Mouse (Mus musculus) Patski (cell line): Measurements from ENCODE around the gene Lrmda. TPM values are rescaled to one million over a fixed set of nuclear protein-coding genes. Genes with fewer than 3 reads are reported as not detected.

Source experiments
- ATAC-seq: fragments of 100-300 bp; one replicate; pipeline ENCODE4 v1.8.0; 2021
- CTCF ChIA-PET: fragments of 350-600 bp; sonication (Branson Sonifier 250); formaldehyde crosslinking; loops from one replicate; lab custom pipeline; 2022; ENCODE audit warnings: inconsistent platforms; lab: Charles Lee
- POLR2A ChIA-PET: fragments of 350-600 bp; sonication (Branson Sonifier 250); formaldehyde crosslinking; loops from one replicate; lab custom pipeline; 2022; ENCODE audit warnings: antibody characterized with exemption, inconsistent platforms; lab: Charles Lee
- DNase-seq: peaks from one replicate; pipeline ENCODE4 v3.0.0-alpha.2; 2011; ENCODE audit warnings: low read depth, low spot score
- H3K27me3 ChIP-seq: fragments of 371-371 bp; one replicate; pipeline ENCODE4 v1.5.1; 2021
- CTCF ChIP-seq: fragments of 100-300 bp; IDR thresholded peaks from one replicate; pipeline ENCODE4 v1.5.1; 2021
- in situ Hi-C: fragments of 300-500 bp; cut with MboI; formaldehyde crosslinking; loops from 3 replicates; pipeline ENCODE4 v1.11.1; 2018; ENCODE audit warnings: low pct_unique_long_range_greater_than_20kb, mixed read lengths
- polyA plus RNA-seq: library from polyadenylated mRNA; unstranded; gene quantifications from one replicate; pipeline ENCODE4 v1.2.3, GENCODE M21; 2021

The Lrmda gene
- polyA plus RNA-seq, 1 experiment from 2014 or later: 0.26 TPM

GRCm38 (mm10) chr14:22757493-22757892 is 738.0 kb downstream of the Lrmda start:
- in situ Hi-C loops: no loop called here
- DNase-seq (no peak), ATAC-seq (no peak)
- POLR2A ChIA-PET: no interaction called here
- H3K27me3 ChIP-seq: no peaks in the 10 kb centered on the region
- CTCF ChIA-PET: no interaction called here
- TF ChIP-seq CTCF: no peak

DNA sequence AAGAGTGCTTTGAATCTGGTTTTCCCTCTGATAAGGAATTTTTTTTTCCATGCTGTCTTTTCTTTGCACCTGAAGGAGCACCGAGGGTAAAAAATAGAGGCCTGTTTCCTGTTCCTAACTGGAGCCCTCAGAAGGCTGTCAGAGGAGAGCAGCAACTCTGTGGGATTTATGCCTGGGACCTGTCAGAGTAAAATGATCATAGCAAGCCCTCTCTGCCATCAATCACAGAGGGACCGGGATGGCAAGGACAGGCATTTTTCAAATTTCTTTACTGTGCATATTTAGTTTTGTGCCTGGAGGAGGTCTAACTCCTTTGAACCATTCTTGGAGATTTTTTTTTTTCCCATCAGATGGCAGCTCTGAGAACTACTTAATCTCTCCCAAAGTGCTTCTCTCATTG is 739.7 kb downstream of the Lrmda start:
- ChIA-PET CTCF (interaction anchor here (1.0 to 1.3 kb wide), 2 partner anchors 18 to 35 kb away, joined by 3 read pairs; no protein-coding TSS in a partner anchor), POLR2A (interaction anchor here (0.6 kb wide), 1 partner anchor 21 kb away, joined by 3 read pairs; no protein-coding TSS in a partner anchor)
- H3K27me3 ChIP-seq: no peaks in the 10 kb centered on the region
- ATAC-seq: no peak
- TF ChIP-seq CTCF: no peak
- no peak for DNase-seq
- in situ Hi-C loops: no loop called here

DNA sequence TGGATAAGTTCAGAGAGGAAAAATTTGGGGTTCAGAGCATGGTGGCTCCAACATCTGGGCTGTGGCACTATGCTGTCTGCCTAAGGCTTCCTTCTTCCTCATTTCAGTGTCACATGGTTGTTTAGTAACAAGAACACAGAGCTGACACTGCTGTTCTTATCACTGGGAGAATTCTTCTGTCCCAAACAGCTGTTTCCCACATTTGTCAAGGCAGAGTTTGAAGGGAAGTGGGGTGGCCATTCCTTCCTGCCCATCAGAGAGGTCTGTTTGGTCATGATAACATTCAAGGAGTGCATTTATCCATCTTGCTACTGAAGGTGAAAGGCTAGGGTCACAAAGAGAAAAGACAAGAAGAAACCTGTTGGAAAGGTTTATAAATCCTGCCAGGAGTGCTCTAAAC is 740.2 kb downstream of the Lrmda start:
- in situ Hi-C loops: no loop called here
- no peak for TF ChIP-seq CTCF
- ATAC-seq: no peak
- DNase-seq: no peak
- POLR2A ChIA-PET: no interaction called here
- CTCF ChIA-PET: interaction anchor here (1.0 to 1.3 kb wide), 3 partner anchors 18 to 35 kb away, joined by 3 read pairs; no protein-coding TSS in a partner anchor
- H3K27me3 ChIP-seq: no peaks in the 10 kb centered on the region

GRCm38 (mm10) chr14:22760241-22761039 is 740.9 kb downstream of the Lrmda start:
- TF ChIP-seq CTCF: no peak
- POLR2A ChIA-PET: interaction anchor here (0.6 kb wide), 1 partner anchor 11 kb away, joined by 4 read pairs; no protein-coding TSS in a partner anchor
- no peaks in the 10 kb centered on the region for H3K27me3 ChIP-seq
- ATAC-seq: no peak
- in situ Hi-C loops: no loop called here
- no peak for DNase-seq
- CTCF ChIA-PET: interaction anchor here (1.1 kb wide), 1 partner anchor 26 kb away, joined by 3 read pairs; no protein-coding TSS in a partner anchor

GRCm38 (mm10) chr14:22781709-22782108 is 762.2 kb downstream of the Lrmda start:
- H3K27me3 ChIP-seq: no peaks in the 10 kb centered on the region
- no peak for ATAC-seq
- ChIA-PET POLR2A (interaction anchor here (0.8 to 3.5 kb wide), 3 partner anchors 53 to 265 kb away, joined by 3 to 11 read pairs (median 4); no protein-coding TSS in a partner anchor), CTCF (interaction anchor here (1.0 to 2.3 kb wide), 8 partner anchors 9 to 796 kb away, joined by 3 to 8 read pairs (median 4); no protein-coding TSS in a partner anchor)
- no peak for DNase-seq
- peak; percentile 66 for TF ChIP-seq CTCF
- in situ Hi-C loops: loop anchor here (5.0 to 10.0 kb wide), 4 partner anchors 106 to 799 kb away; no protein-coding TSS in a partner anchor

GRCm38 (mm10) chr14:22782365-22782764 is 762.9 kb downstream of the Lrmda start:
- ChIA-PET CTCF (interaction anchor here (1.0 to 2.3 kb wide), 6 partner anchors 9 to 272 kb away, joined by 3 to 8 read pairs (median 4); no protein-coding TSS in a partner anchor), POLR2A (interaction anchor here (0.8 to 3.5 kb wide), 3 partner anchors 104 to 264 kb away, joined by 3 to 11 read pairs (median 3); no protein-coding TSS in a partner anchor)
- peak; percentile 33 for DNase-seq
- TF ChIP-seq CTCF: peak; percentile 37
- H3K27me3 ChIP-seq: no peaks in the 10 kb centered on the region
- in situ Hi-C loops: loop anchor here (5.0 to 10.0 kb wide), 4 partner anchors 105 to 800 kb away; no protein-coding TSS in a partner anchor
- ATAC-seq: no peak

- DNase-seq (peak; percentile 88), ATAC-seq (peak; percentile 77)
- ChIA-PET POLR2A (interaction anchor here (1.5 to 3.5 kb wide), 6 partner anchors 18 to 797 kb away, joined by 3 to 13 read pairs (median 6); no protein-coding TSS in a partner anchor), CTCF (interaction anchor here (1.3 to 4.1 kb wide), 4 partner anchors 10 to 24 kb away, joined by 4 to 38 read pairs (median 8); no protein-coding TSS in a partner anchor)
- in situ Hi-C loops: loop anchor here (5.0 to 10.0 kb wide), 4 partner anchors 104 to 801 kb away; no protein-coding TSS in a partner anchor
- TF ChIP-seq CTCF: peak; percentile 7
- no peaks in the 10 kb centered on the region for H3K27me3 ChIP-seq
Observed at GRCm38 (mm10) chr14:22783211-22784161, 764.0 kb downstream of the Lrmda start.

DNA sequence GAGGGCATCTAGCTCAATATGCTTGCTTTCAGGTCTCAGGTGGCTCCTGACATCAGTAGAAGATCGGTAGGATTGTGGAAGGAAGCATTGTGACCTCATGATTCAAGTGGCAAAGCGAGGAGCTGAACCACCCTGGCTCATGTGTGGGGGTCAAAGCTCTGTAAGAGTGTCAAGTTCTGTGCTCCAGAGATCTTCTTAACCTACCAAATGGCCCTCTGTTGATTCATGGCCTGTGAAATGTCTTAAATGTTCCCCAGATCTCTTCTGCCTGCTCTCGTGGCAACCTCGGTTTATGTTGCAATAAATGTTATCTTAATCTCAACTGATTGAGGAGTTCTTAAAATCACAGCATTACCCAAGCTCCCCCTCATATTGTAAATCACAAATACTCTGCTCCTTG is 780.5 kb downstream of the Lrmda start:
- in situ Hi-C loops: loop anchor here (10.0 to 25.0 kb wide), 2 partner anchors 215 to 737 kb away; no protein-coding TSS in a partner anchor
- H3K27me3 ChIP-seq: no peaks in the 10 kb centered on the region
- no peak for TF ChIP-seq CTCF
- POLR2A ChIA-PET: interaction anchor here (0.6 to 2.6 kb wide), 5 partner anchors 15 to 217 kb away, joined by 3 to 13 read pairs (median 3); no protein-coding TSS in a partner anchor
- CTCF ChIA-PET: interaction anchor here (1.1 to 1.4 kb wide), 2 partner anchors 9 to 16 kb away, joined by 3 to 9 read pairs; no protein-coding TSS in a partner anchor
- DNase-seq (no peak), ATAC-seq (no peak)
